Mouse (Mus musculus) cerebral cortex, adult 2 months (tissue): ENCODE measurements around the gene Sema3f.

Experiments
- WGBS: fragments of 180-500 bp; shearing (Covaris S2); methylation state at CpG from one replicate; pipeline ENCODE4 v1.1.7; 2018; 5-methylcytosine and 5-hydroxymethylcytosine counted together

Gene Sema3f

GRCm38 (mm10) chr9:107709697-107710483 lies at the start of gene Sema3f:
TSS of gene Sema3f (minus strand) at chr9:107710475.
- 3% methylated on average over 83 of the region's 86 CpGs for WGBS

- 63% methylated on average over 6 of the region's 6 CpGs for WGBS
These were observed 49.3 kb upstream of the Sema3f start for GRCm38 (mm10) chr9:107759593-107759992.

GRCm38 (mm10) chr9:107750378-107750777 lies 40.1 kb upstream of the Sema3f start:
- 67% methylated on average over 5 of the region's 5 CpGs for WGBS

- 79% methylated on average over 3 of the region's 3 CpGs for WGBS
These were observed 37.8 kb upstream of the Sema3f start for GRCm38 (mm10) chr9:107748063-107748462.

GRCm38 (mm10) chr9:107747310-107747709 lies 37.0 kb upstream of the Sema3f start:
- WGBS = 28% methylated on average over 1 of the region's 1 CpGs

GRCm38 (mm10) chr9:107746679-107747078 lies 36.4 kb upstream of the Sema3f start:
- 81% methylated on average over 3 of the region's 3 CpGs for WGBS

- WGBS = 84% methylated on average over 6 of the region's 6 CpGs
These were observed 33.8 kb upstream of the Sema3f start for GRCm38 (mm10) chr9:107744061-107744460.

GRCm38 (mm10) chr9:107738841-107739202 lies 28.5 kb upstream of the Sema3f start:
- WGBS = 49% methylated on average over 4 of the region's 4 CpGs

GRCm38 (mm10) chr9:107738020-107738840 lies 28.0 kb upstream of the Sema3f start:
- WGBS = 16% methylated on average over 7 of the region's 7 CpGs

- WGBS = 9% methylated on average over 7 of the region's 7 CpGs
These were observed 25.9 kb upstream of the Sema3f start for GRCm38 (mm10) chr9:107736185-107736485.

GRCm38 (mm10) chr9:107735356-107736184 lies 25.3 kb upstream of the Sema3f start:
- 15% methylated on average over 17 of the region's 17 CpGs for WGBS

GRCm38 (mm10) chr9:107734567-107734971 lies 24.3 kb upstream of the Sema3f start:
- WGBS = 49% methylated on average over 7 of the region's 7 CpGs

GRCm38 (mm10) chr9:107729709-107730108 lies 19.4 kb upstream of the Sema3f start:
- WGBS = 56% methylated on average over 3 of the region's 3 CpGs

- 86% methylated on average over 6 of the region's 6 CpGs for WGBS
These were observed 18.8 kb upstream of the Sema3f start for GRCm38 (mm10) chr9:107728919-107729670.

GRCm38 (mm10) chr9:107727041-107727440 lies 16.8 kb upstream of the Sema3f start:
- WGBS = 63% methylated on average over 3 of the region's 3 CpGs

GRCm38 (mm10) chr9:107724796-107725195 lies 14.5 kb upstream of the Sema3f start:
- 95% methylated on average over 1 of the region's 1 CpGs for WGBS

GRCm38 (mm10) chr9:107723794-107724531 lies 13.7 kb upstream of the Sema3f start:
- 6% methylated on average over 11 of the region's 11 CpGs for WGBS

- 48% methylated on average over 6 of the region's 6 CpGs for WGBS
These were observed 13.0 kb upstream of the Sema3f start for GRCm38 (mm10) chr9:107723292-107723691.

- WGBS = 86% methylated on average over 10 of the region's 10 CpGs
These were observed 8.7 kb upstream of the Sema3f start for GRCm38 (mm10) chr9:107718781-107719540.

- 74% methylated on average over 6 of the region's 6 CpGs for WGBS
These were observed 6.7 kb upstream of the Sema3f start for GRCm38 (mm10) chr9:107716951-107717350.
